Mouse (Mus musculus): ENCODE data around the gene Crtac1. TPM values are rescaled to one million over a fixed set of nuclear protein-coding genes. Genes with fewer than 3 reads are reported as not detected.
A peak's percentile ranks its signal among the peaks of the same experiment; 100 is the strongest.

Gene Crtac1
- total RNA-seq, 2 experiments from 2014 or later, result not detected

DNA sequence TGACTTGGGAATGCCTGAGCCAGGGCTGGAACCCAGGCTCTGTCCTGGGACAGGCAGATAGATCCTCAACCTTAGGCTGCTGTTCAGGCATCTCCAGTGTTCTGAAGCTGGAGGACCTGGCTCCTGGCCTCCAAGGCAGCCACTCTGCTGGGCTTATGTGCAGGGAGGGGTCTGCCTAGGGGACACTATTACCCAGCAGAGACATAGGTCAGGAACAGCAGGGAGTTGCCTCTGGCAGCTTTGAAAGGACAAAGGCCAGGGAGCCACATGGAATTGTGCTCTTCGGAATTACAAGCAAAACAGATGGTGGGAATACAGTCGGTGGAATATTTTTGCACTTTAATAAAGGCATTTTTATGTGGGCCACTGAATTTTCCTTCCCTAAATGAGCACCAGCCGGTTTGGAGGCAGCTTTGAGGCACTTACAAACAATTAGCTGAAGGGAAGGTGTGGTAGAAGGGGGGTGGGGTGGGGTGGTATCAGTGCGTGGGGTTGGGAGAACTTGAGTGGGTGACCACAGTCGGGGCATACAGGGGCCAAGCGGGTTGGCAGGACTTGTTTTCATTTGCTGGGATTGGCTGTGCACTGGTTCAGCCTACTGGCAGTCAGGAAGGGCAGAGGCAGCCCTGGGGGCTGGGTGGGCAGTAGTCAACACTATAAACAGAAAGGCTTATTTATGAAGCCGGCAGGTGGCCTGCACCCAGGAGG, 140.5 kb downstream of the Crtac1 start:
- ATAC-seq (replicated peaks; ENCODE audit: poor library complexity), result no peak

- ATAC-seq (replicated peaks; ENCODE audit: poor library complexity), result no peak
These were observed 143.2 kb downstream of the Crtac1 start for GRCm38 (mm10) chr19:42288361-42288760.

GRCm38 (mm10) chr19:42284178-42284577, 147.4 kb downstream of the Crtac1 start:
- ATAC-seq (replicated peaks; ENCODE audit: poor library complexity), result no peak

DNA sequence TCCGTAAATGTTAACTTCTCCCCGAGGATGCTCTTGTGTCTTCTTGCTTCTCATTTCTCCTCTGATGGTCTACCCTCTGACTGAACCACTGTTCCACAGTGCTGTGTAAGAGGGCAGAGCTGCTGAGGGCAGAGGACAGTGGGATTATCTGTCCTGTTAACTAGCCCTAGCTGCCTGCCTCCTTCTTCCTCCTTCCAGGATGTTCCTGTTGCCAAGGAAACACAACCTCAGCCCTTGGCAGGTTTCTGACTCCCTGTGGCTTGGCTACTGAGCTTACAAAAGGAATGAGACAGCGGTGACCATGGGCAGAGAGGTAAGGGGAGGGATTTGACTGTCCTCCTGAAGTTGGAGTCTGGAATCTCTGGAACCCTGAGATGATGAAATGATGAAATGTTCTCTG, 152.0 kb downstream of the Crtac1 start:
- ATAC-seq (replicated peaks; ENCODE audit: poor library complexity), result no peak

- no peak for ATAC-seq (replicated peaks; ENCODE audit: poor library complexity)
These were observed 153.1 kb downstream of the Crtac1 start for GRCm38 (mm10) chr19:42278461-42278860.

DNA sequence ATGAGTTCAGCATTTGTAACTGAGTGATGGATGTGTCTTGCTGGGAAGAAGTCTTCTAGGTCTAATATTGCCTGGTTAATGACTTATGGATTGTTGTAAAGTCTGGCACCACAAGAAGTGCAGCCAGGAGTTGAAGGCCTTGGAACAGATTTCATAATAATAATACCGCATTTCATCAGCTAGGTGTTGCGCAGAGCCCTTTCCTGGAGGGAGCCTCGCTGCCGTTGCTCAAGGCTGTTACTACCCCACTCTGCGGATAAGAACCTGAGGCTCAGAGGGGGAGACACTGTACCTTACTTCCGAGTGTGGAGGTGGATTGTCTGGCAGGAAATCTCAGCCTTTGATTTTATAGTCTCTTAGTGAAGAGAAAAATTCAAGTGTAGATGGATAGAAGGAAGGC, 154.3 kb downstream of the Crtac1 start:
- peak; percentile 61 for ATAC-seq (replicated peaks; ENCODE audit: poor library complexity)

DNA sequence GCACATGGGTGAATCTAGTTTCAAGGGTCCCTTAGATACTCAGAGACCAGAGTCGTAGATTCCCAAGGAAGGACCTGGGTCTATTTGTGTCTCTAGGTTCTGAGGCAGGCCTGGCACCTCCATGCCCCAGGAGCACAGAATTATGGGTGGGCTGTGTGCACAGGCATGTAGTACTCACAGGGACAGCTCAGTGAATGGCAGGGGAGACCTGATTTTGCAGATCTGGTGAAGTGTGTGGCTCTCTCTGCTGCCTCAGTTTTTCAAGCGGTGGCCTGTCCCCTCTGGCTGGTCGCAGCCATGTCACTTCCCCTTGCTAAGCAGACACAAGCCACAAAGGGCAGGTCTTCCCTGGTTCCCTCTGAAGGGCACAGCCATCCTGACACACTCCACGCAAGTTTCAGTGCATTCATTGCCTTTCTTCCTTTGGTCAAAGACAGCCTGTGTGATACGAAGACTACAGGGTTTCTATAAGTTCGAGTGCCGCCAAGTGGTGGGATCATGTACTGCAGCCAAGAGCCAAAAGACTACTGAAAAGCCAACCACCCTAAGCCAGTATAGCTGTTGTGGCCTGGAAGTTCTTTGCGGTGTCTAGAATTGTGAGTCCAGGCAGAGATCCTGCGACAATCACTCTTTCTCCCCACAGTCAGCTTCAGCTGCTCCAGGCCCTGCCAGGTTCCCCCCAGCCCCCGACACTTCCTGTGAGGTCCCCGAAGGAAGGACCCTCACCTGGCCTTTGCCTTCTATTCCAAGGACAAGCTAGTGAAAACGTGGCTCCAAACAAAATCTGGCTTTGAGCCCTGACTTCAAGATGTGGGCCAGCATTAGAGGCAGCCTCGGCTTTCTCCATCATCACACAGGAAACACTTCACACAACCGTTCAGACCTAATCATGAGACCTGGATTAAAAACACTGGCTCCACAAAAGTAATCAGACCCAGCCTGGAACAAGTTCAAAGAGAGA, 159.3 kb downstream of the Crtac1 start:
- peak; percentile 89 for ATAC-seq (replicated peaks; ENCODE audit: poor library complexity)

- ATAC-seq (replicated peaks; ENCODE audit: poor library complexity), result peak; percentile 54
These were observed 160.4 kb downstream of the Crtac1 start for GRCm38 (mm10) chr19:42271182-42271581.

DNA sequence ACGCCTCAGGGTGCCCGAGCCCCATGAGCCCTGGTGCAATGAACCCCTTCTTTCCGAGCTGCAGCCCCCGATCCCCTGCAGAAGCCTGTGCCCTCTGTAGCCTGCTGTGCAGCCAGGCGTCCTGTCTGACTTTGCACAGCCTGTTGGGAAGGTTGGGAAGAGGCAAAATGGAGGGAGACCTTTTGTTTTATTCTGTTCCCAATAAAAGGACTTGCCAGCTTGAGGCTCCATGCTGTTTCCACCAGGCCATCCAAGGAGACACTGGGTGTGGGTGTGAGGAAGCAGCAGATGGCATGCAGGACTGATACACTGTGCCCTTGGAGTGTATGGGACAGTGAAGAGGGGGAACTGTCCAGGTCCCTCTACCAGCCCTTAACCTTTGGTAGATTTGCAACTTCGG, 161.5 kb downstream of the Crtac1 start:
- ATAC-seq (replicated peaks; ENCODE audit: poor library complexity), result no peak

- ATAC-seq (replicated peaks; ENCODE audit: poor library complexity), result no peak
These were observed 163.2 kb downstream of the Crtac1 start for GRCm38 (mm10) chr19:42268337-42268736.

DNA sequence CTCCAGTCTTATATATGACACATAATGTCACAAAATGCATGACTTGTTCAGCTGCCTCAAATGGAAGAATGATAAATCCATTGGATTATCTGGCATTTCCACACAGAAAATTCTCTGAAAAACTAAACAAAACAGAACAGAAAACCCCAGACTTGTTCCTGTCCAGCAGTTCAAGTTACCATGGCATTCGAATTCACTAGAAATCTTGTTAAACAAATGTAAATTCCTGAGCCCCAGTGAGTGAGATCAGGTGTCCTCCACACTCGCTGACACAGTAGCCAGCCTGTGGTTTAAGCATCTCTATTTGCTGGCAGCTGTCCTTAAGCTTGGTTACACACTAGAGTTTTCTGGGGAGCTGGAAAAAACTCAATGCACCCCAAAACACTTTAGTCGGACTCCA, 168.1 kb downstream of the Crtac1 start:
- ATAC-seq (replicated peaks; ENCODE audit: poor library complexity), result no peak

DNA sequence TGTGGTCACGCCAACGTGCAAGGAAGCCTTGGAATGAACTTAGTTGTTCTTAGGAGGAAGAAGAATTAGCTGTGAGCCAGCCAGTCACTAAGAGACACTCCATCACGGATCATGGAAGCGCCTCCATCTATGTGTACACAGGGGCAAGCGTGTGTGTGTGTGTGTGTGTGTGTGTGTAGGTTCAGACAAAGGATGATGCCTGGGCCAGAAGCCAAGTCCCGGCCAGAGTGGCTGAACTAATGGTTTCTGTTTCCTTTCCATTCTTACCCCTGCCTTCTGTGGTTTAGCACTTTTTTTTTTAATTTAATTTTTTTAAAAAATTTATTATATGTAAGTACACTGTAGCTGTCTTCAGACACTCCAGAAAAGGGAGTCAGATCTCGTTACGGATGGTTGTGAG, 171.1 kb downstream of the Crtac1 start:
- ATAC-seq (replicated peaks; ENCODE audit: poor library complexity), result no peak

DNA sequence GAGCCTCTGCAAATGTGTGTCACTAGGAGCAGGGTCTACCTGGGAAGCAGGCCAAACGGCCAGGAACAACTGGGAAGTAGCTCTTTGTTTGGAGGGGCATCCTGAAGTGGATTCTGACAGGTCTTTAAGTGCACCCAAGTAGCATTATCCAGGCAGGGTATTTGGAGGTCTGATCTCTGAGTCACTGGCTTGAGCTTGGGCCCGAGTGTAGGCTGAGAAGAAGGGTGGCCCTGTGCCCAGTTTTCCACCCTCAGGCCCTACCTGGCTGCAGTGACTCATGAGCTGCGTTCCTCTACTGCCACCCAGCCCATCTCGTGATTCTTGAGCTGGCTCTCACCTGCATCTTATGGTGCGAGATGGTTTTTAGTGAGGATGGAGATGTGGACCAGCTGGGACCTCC, 173.0 kb downstream of the Crtac1 start:
- no peak for ATAC-seq (replicated peaks; ENCODE audit: poor library complexity)

- ATAC-seq (replicated peaks; ENCODE audit: poor library complexity), result no peak
These were observed 173.6 kb downstream of the Crtac1 start for GRCm38 (mm10) chr19:42258031-42258430.

GRCm38 (mm10) chr19:42257241-42257635, 174.3 kb downstream of the Crtac1 start:
- no peak for ATAC-seq (replicated peaks; ENCODE audit: poor library complexity)

DNA sequence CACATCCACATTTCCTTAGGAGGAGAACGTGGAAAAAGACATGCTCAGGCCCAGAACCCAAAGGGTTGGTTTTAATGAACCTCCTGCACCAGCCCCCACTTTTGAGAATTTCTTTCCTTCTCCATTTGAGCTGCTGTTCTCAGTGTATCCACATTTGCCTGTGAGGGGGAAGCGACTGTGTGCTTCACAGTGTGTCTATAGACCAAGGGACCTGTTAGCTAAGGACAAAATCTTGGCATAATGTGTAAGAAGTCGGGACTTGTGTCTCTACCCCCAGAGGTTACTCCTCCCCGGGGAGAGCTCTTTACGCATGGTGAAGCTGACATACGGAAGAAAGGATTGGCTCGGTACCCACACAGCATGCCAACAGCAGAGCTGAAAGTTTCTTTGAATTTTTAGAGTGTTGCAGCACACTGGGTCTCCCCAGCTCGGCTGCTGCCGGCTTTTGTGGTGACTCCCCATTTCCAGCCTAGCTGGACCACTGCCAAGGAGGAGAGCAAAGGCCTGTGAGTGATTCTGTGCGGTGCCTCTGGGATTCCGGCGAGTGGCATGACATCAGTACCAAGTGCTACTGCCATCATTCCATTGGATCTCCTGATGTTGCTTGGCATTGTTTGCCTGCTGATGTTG, 174.9 kb downstream of the Crtac1 start:
- ATAC-seq (replicated peaks; ENCODE audit: poor library complexity), result no peak

- ATAC-seq (replicated peaks; ENCODE audit: poor library complexity), result peak; percentile 98
These were observed 175.6 kb downstream of the Crtac1 start for GRCm38 (mm10) chr19:42255784-42256610.

DNA sequence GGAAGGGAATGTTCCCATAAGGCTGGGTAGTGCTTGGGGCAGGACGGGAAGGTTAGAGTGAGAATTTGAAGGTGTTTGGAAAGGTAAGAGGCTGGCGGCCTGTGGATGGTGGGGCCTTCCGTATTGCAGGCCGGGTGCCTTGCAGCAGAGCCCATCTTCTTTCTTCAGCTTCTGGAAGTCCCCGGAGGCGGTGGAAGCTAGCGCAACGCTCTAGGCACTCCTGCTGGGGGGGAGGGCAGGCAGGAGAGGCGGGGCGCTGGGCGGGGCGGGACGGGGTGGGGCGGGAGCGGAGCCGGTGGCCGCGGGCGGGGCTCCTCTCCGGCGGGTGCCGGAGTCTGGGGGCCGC, 176.2 kb downstream of the Crtac1 start:
- ATAC-seq (replicated peaks; ENCODE audit: poor library complexity), result no peak

DNA sequence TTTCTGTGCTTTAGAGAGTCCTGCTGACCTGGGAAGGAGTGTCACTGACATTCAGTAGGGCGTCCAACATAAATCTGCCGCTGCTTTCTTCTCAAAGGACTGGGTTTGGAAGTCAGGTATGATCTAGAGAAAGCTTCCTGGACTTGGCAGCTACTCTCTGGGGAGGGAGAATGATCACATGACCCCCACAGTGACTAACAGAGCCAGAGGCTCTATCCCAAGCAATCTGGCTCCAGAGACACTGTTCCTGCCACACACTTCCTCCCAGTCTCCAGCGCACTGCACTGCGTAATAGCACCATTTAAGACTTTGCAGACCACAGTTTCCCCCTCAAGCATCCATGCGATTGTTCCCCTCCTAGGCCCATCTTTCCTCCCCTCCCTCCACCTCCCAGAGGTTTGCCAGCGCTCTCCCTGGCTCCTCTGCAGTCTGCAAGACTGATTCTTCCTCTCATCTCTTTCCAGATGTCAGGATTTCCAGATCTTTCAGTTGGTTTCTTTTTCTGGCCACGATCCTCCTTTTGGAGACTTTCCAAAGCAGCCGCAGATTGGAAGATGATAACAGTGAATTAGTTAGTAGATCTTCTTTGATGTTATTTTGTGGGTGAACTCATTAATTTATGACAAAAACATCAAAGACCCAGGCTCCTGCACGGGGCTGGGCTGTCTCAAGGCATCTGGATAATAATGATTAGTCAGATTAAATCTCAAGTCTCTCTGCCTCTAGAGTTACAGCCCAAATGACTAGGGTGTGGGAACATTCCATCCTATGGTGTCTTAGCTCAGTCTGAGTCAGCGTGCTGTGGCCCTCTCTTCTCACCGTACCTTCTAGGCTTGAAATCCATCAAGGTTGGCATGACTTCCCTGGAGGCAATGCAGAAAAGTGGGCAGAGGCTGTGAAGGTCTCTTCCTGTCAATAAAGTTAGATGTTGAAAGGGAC, 181.3 kb downstream of the Crtac1 start:
- ATAC-seq (replicated peaks; ENCODE audit: poor library complexity), result no peak

DNA sequence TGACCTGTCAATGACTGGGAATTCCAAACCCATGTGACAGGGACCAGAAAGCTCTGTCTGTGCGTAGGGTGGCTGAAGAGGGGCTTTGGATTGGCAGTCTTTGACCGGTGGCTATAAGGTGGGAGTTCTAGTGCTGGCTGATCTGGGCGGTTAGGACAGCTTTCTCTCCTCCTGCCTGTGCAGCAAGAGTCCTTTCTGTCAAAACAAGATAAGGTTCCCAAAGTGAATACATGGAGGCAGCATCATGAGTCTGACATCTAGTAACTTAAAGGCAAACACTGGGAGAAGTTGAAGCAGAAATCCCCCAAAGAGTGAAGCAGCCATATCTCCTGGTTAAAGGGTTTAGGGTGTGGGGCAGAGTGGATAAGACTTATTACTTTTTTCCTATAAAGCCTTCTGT, 184.1 kb downstream of the Crtac1 start, which contains the start of gene Golga7b:
Golga7b (plus strand) TSS at position 56 of the 400 bp plus-strand sequence.
- ATAC-seq (replicated peaks; ENCODE audit: poor library complexity), result no peak

Measured in megakaryocyte progenitor cell, adult 5-6 weeks (primary cell).